Mouse (Mus musculus) limb, embryonic 10.5 days (tissue): ENCODE data around the gene Zbtb46. TPM values are rescaled to one million over a fixed set of nuclear protein-coding genes. Genes with fewer than 3 reads are reported as not detected.
A peak's percentile ranks its signal among the peaks of the same experiment; 100 is the strongest.

ENCODE experiments used
- DNase-seq: peaks from one replicate; pipeline ENCODE4 v3.0.0-alpha.2; 2017; ENCODE audit warnings: low spot score
- H3K27ac ChIP-seq: fragments of 300-500 bp; sonication (generic); 2 replicates; pipeline ENCODE4 v1.5.1; 2016; ENCODE audit warnings: mild to moderate bottlenecking
- H3K27me3 ChIP-seq: fragments of 300-500 bp; sonication (generic); 2 replicates; pipeline ENCODE4 v1.6.1; 2016; ENCODE audit warnings: low read depth, mild to moderate bottlenecking; ENCODE audit not compliant: poor library complexity, severe bottlenecking
- H3K36me3 ChIP-seq: fragments of 300-500 bp; sonication (generic); 2 replicates; pipeline ENCODE4 v1.6.1; 2016; ENCODE audit warnings: mild to moderate bottlenecking, moderate library complexity
- H3K4me1 ChIP-seq: fragments of 300-500 bp; sonication (generic); 2 replicates; pipeline ENCODE4 v1.6.1; 2016
- H3K4me3 ChIP-seq: fragments of 300-500 bp; sonication (generic); 2 replicates; pipeline ENCODE4 v1.5.1; 2016; ENCODE audit warnings: mild to moderate bottlenecking, moderate library complexity
- H3K9me3 ChIP-seq: fragments of 300-500 bp; sonication (generic); replicated peaks from 2 replicates; pipeline ENCODE4 v1.6.1; 2016; ENCODE audit warnings: mild to moderate bottlenecking
- WGBS: fragments of 180-500 bp; shearing (Covaris S2); methylation state at CpG from one replicate; pipeline ENCODE4 v1.1.7; 2016; 5-methylcytosine and 5-hydroxymethylcytosine counted together
- polyA plus RNA-seq: library from polyadenylated mRNA; unstranded; fragments of >200 nt; fragmentation: Nextera tagmentation; extraction: Ambion mirVana; gene quantifications from 2 replicates; pipeline ENCODE4 v1.2.1, GENCODE M21; 2016

The Zbtb46 gene
- polyA plus RNA-seq, 1 experiment from 2014 or later, result 17.5 TPM

- Histone ChIP-seq H3K9me3 (no peaks in the 10 kb centered on the region), H3K4me1 (peaks cover 45% of the 10 kb centered on the region), H3K27ac (peak overlapping the region; percentile 85), H3K27me3 (no peaks in the 10 kb centered on the region), H3K4me3 (no peak overlapping the region), H3K36me3 (no peaks in the 10 kb centered on the region)
- 12% methylated on average over 1 of the region's 1 CpGs for WGBS
- no peak for DNase-seq
These were observed 26.5 kb upstream of the Zbtb46 start for GRCm38 (mm10) chr2:181485741-181486140.

DNA sequence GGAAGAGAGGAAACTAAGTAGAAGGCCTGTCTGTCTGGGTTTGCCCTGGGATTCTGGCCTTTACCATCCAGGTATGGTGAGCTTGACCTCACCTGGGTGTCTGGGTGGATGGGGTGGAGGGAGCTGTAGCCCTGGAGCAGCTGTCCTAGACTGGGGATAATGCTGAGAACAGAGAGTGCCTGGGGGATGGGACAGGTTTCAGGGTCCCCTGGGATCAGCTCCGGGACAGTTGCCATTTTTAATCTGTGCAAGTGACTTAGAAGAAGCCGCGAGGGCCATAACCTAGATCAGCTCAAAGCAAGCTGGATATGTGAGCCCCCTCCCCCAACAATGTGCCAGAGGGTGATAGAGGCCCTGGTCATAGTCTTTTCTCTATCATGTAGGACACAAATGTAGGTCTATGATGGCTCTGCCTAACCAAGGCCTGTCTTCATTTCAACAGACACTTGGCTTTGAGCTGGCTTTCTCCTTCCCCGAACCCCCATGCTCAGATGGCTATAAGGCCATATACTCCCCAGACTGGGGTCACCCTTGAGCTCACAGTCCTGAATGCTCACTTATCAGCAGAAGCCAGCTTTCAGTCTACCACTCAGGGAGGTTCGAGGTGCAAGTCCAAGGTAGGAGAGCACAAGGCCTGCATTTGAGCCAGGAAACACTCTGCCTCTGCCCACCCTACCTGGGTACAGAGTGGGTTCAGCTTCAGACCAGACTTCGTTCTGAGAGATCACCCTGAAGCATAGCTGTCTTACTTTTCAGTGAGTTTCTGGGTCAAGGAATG is 25.4 kb upstream of the Zbtb46 start:
- WGBS, result 84% methylated on average over 6 of the region's 6 CpGs

GRCm38 (mm10) chr2:181483562-181484318 is 24.5 kb upstream of the Zbtb46 start:
- DNase-seq, result no peak
- Histone ChIP-seq H3K36me3 (no peaks in the 10 kb centered on the region), H3K4me1 (peaks cover 45% of the 10 kb centered on the region), H3K27me3 (no peaks in the 10 kb centered on the region), H3K27ac (peak overlapping the region; percentile 68; the same call in 1 of the 2 replicates), H3K9me3 (no peaks in the 10 kb centered on the region), H3K4me3 (no peak overlapping the region)
- WGBS, result 31% methylated on average over 7 of the region's 7 CpGs

More for the DNA sequence above, 25.4 kb upstream of the Zbtb46 start:
- Histone ChIP-seq H3K4me1 (peaks cover 45% of the 10 kb centered on the region), H3K9me3 (no peaks in the 10 kb centered on the region), H3K36me3 (no peaks in the 10 kb centered on the region), H3K4me3 (no peak overlapping the region), H3K27ac (0 out of 2 replicates have a peak overlapping the region, but pooled peaks have one; percentile 85), H3K27me3 (no peaks in the 10 kb centered on the region)
- DNase-seq, result no peak

DNA sequence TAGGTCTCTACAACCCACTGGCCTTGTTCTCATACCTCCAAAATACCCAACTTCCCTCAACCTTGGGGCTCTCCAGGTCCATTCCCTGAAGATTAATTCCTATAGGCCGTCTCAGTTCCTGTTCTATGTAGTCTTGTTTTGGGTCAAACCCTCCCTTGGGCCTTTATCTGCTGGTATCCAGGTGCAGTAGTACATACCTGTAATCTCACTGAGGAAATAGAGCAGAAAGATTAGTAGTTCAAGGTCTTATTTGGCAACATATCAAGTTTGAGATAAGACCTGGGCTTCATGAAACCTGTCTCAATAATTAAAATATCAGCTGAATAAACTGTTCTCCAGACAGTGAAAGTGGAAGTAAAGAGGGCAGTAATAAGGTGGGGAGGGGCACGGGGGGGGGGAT is 23.9 kb upstream of the Zbtb46 start:
- 59% methylated on average over 2 of the region's 2 CpGs for WGBS
- H3K27me3 ChIP-seq, result no peaks in the 10 kb centered on the region
- no peaks in the 10 kb centered on the region for H3K9me3 ChIP-seq
- no peaks in the 10 kb centered on the region for H3K36me3 ChIP-seq
- H3K27ac ChIP-seq, result peak overlapping the region; percentile 68; the same call in 1 of the 2 replicates
- H3K4me3 ChIP-seq, result no peak overlapping the region
- DNase-seq, result no peak
- H3K4me1 ChIP-seq, result peaks cover 39% of the 10 kb centered on the region

DNA sequence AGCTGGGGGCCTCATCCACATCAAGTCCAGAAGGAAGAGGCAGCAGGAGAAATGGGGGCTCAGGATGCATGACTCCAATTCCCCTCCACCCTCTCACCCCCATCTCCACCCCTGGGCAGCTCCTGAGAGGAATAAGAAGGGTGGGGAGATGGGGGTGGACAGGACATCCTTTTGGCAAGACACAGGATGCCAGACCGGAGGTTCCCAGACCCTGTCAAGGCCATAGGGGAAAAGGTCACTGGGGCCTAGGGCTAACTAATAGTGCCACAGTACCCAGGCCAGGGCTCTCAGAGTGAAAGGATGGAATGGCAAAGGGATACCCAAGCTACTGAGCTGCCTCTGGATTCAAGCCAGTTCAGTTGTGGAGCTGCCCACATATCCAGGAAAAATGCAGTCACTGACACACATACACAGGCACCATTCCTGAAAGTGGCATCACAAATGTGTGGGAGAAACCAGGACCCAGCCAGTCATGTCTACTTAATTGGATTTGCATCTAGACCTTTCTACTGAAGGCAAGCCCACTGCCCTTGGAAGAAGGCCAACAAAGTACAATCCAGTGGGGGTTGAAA is 13.1 kb upstream of the Zbtb46 start:
- H3K4me3 ChIP-seq, result no peak overlapping the region
- no peaks in the 10 kb centered on the region for H3K9me3 ChIP-seq
- peak overlapping the region; percentile 26; the same call in 1 of the 2 replicates for H3K27ac ChIP-seq
- DNase-seq, result no peak
- H3K36me3 ChIP-seq, result no peaks in the 10 kb centered on the region
- peaks cover 3% of the 10 kb centered on the region for H3K4me1 ChIP-seq
- WGBS, result 73% methylated on average over 1 of the region's 1 CpGs
- H3K27me3 ChIP-seq, result no peaks in the 10 kb centered on the region

DNA sequence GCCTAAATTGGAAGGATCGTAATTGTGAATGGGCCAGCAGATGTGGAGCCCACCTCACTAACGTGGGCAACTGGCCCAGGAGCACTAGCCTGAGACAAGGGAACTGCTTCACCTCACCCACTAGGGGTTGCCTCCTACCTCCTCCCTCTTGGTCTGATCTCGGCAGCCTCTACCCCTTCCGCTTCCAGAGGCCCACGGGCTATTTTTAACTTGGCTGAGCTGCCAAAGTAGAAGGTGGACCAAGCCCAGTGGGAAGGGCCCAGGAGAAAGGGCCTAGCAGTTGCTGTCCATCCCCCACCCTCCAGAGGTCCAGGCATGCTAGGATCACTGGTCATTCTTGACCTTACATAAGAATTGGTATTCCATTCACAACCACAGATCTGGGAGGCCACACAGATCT is 12.0 kb upstream of the Zbtb46 start:
- WGBS, result 50% methylated on average over 5 of the region's 5 CpGs
- DNase-seq, result no peak
- Histone ChIP-seq H3K36me3 (no peaks in the 10 kb centered on the region), H3K4me3 (no peak overlapping the region), H3K27me3 (no peaks in the 10 kb centered on the region), H3K9me3 (no peaks in the 10 kb centered on the region), H3K27ac (peak overlapping the region; percentile 26; the same call in 1 of the 2 replicates), H3K4me1 (peaks cover 3% of the 10 kb centered on the region)

- Histone ChIP-seq H3K27me3 (no peaks in the 10 kb centered on the region), H3K4me1 (peaks cover 3% of the 10 kb centered on the region), H3K36me3 (no peaks in the 10 kb centered on the region), H3K27ac (no peak overlapping the region), H3K9me3 (no peaks in the 10 kb centered on the region), H3K4me3 (no peak overlapping the region)
- no peak for DNase-seq
- 68% methylated on average over 2 of the region's 2 CpGs for WGBS
These were observed 11.1 kb upstream of the Zbtb46 start for GRCm38 (mm10) chr2:181470285-181470684.

GRCm38 (mm10) chr2:181465423-181465822 is 6.2 kb upstream of the Zbtb46 start:
- no peak overlapping the region for H3K27ac ChIP-seq
- peaks cover 13% of the 10 kb centered on the region for H3K4me1 ChIP-seq
- peaks cover 14% of the 10 kb centered on the region; the same call in 1 of the 2 replicates for H3K27me3 ChIP-seq
- no peaks in the 10 kb centered on the region for H3K9me3 ChIP-seq
- H3K4me3 ChIP-seq, result no peak overlapping the region
- WGBS, result 63% methylated on average over 3 of the region's 3 CpGs
- H3K36me3 ChIP-seq, result no peaks in the 10 kb centered on the region
- no peak for DNase-seq

DNA sequence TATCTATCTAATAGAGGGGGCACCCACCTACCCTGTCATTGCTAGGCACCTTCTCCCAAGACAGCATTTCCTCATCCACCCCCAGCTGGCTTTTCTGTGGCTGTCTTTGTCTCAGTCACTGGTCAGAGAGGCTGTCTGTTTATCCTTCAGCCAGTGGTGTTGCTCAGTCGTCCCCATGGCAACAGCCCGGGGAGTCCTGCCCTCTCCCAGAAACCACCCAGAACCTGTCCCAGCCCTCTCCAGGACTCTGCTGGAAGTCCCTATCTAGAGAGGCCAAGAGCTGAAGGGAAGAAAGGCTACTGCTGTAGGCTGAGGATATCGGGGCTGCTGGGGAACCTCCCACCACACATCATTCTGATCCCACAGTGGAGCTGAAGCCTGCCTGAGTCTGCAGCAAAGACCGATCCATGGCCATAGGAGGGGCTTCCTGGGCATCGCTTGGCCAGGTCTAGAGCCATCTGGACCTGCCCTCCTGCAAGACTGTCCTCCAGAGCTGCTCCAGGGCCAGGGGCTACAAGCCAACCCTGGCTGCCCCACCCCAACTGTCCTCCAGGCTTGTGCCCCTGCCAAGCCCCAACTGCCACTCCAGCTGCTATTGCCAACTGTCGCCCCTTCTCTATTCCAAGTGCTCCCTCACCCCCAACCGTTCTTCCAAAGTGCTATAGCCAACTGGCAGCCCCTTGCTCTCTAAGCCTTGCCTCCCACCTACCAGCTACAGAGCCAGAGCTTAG is 3.9 kb upstream of the Zbtb46 start:
- H3K27me3 ChIP-seq, result peaks cover 16% of the 10 kb centered on the region; the same call in 1 of the 2 replicates
- no peak overlapping the region for H3K4me3 ChIP-seq
- peak overlapping the region; percentile 48; the same call in 1 of the 2 replicates for H3K27ac ChIP-seq
- peaks cover 28% of the 10 kb centered on the region for H3K4me1 ChIP-seq
- H3K9me3 ChIP-seq, result no peaks in the 10 kb centered on the region
- DNase-seq, result no peak
- no peaks in the 10 kb centered on the region for H3K36me3 ChIP-seq
- 46% methylated on average over 7 of the region's 7 CpGs for WGBS

- Histone ChIP-seq H3K27ac (no peak overlapping the region), H3K4me3 (no peak overlapping the region), H3K36me3 (no peaks in the 10 kb centered on the region), H3K9me3 (no peaks in the 10 kb centered on the region), H3K4me1 (peaks cover 33% of the 10 kb centered on the region), H3K27me3 (peaks cover 16% of the 10 kb centered on the region; the same call in 1 of the 2 replicates)
- DNase-seq, result no peak
- 83% methylated on average over 1 of the region's 1 CpGs for WGBS
These were observed 3.4 kb upstream of the Zbtb46 start for GRCm38 (mm10) chr2:181462604-181463003.

DNA sequence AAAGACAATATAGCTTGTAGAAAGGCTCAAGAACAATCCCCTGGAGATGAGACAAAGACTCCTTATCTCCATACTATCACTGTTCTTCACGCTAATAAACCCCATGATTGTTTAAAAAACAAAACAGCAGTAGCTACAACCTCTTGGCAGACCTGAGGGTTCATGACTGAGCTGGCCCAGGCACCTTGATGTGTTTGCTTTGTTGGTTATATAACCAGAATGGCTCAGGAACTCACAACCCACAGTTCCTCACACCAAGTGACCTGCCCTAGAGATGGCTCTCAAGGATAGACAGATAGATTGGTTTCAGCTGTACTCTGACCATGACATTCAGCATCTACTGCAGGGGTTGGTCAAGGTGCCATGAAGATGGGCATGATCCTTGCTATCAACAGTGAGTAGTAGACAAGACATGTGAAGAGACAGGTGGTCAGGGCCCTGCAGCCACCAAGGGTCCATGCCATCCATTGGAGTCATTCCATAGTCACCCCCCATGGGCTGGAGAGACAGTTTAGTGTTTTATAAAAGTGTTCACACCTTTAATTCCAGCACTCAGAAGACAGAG is 2.4 kb upstream of the Zbtb46 start:
- Histone ChIP-seq H3K9me3 (no peaks in the 10 kb centered on the region), H3K27ac (no peak overlapping the region), H3K27me3 (peaks cover 22% of the 10 kb centered on the region; the same call in 1 of the 2 replicates), H3K36me3 (no peaks in the 10 kb centered on the region), H3K4me1 (peaks cover 33% of the 10 kb centered on the region), H3K4me3 (no peak overlapping the region)
- 100% methylated on average over 1 of the region's 1 CpGs for WGBS
- DNase-seq, result no peak
